Mouse (Mus musculus) olfactory bulb, adult 2 months (tissue): ENCODE data around the gene Ube2h. TPM values are rescaled to one million over a fixed set of nuclear protein-coding genes. Genes with fewer than 3 reads are reported as not detected.

ENCODE experiments used
- H3K27ac ChIP-seq: fragments of 200-500 bp; 2 replicates; pipeline ENCODE4 v1.5.1; 2012; ENCODE audit warnings: low read depth, low read length; ENCODE audit not compliant: insufficient read depth
- H3K4me1 ChIP-seq: fragments of 200-500 bp; 2 replicates; pipeline ENCODE4 v1.6.1; 2012; ENCODE audit warnings: low read length; ENCODE audit not compliant: control insufficient read depth, insufficient read depth
- H3K4me3 ChIP-seq: fragments of 200-500 bp; 2 replicates; pipeline ENCODE4 v1.5.1; 2012; ENCODE audit warnings: mild to moderate bottlenecking, low read depth, low read length, moderate library complexity; ENCODE audit not compliant: insufficient read depth
- CTCF ChIP-seq: fragments of 200-500 bp; IDR thresholded peaks from 2 replicates; pipeline ENCODE4 v1.5.1; 2012; ENCODE audit warnings: low read depth, mild to moderate bottlenecking, low read length, moderate library complexity; ENCODE audit not compliant: insufficient read depth
- POLR2A ChIP-seq: fragments of 200-500 bp; IDR thresholded peaks from 2 replicates; pipeline ENCODE4 v1.6.1; 2012; ENCODE audit warnings: mild to moderate bottlenecking, low read depth, low read length, moderate library complexity; ENCODE audit not compliant: insufficient read depth
- WGBS: fragments of 180-500 bp; shearing (Covaris S2); methylation state at CpG from one replicate; pipeline ENCODE4 v1.1.7; 2018; 5-methylcytosine and 5-hydroxymethylcytosine counted together
- polyA plus RNA-seq: library from polyadenylated mRNA; stranded (reverse); fragments of >200 nt; gene quantifications from 2 replicates; pipeline ENCODE4 v1.2.4, GENCODE M21; 2012; ENCODE audit warnings: low replicate concordance; ENCODE audit not compliant: missing spikeins, insufficient read depth, insufficient read length

The Ube2h gene
- polyA plus RNA-seq, 1 experiment = not detected

DNA sequence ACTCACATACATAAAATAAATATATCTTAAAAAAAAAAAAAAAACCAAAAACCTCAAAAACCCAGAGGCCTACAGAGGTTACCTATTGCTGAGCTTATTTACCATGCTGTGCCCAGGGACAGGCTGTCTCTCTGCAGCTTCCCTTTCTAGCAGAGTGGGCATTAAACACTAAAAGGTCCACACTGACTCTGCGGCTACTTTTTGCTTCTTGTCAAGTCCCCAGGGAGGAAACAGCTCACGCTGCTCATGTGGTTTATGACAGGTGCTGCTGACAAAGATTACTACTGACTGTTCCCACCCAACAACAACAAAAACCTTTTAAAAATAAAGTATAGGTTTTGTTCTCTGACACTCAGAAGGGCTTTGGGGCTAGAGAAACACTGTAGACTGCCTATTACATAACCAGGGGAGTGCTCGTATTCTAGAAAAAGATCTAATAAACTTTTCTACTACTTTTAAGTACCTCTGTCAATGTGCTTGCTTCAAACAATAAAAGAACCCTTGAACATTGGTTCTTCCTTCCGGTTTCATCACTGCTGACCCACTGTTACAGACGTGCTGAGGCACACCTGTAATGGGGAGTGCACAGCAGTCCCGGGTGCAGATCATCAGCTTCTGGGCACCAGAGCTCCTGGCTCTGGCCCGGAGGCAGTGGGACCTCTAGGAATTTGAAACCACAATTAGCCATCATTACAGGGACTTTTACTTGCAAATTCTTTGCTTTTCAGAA is 77.2 kb downstream of the Ube2h start:
- H3K4me1 ChIP-seq = peaks cover 11% of the 10 kb centered on the region
- H3K27ac ChIP-seq = no peak overlapping the region
- 70% methylated on average over 7 of the region's 7 CpGs for WGBS
- TF ChIP-seq POLR2A = no peak
- H3K4me3 ChIP-seq = no peak overlapping the region

GRCm38 (mm10) chr6:30224693-30225092 is 79.6 kb downstream of the Ube2h start:
- Histone ChIP-seq H3K4me1 (peaks cover 8% of the 10 kb centered on the region), H3K4me3 (no peak overlapping the region), H3K27ac (no peak overlapping the region)
- no peak for TF ChIP-seq POLR2A
- no peak for TF ChIP-seq CTCF
- WGBS = 94% methylated on average over 1 of the region's 1 CpGs

DNA sequence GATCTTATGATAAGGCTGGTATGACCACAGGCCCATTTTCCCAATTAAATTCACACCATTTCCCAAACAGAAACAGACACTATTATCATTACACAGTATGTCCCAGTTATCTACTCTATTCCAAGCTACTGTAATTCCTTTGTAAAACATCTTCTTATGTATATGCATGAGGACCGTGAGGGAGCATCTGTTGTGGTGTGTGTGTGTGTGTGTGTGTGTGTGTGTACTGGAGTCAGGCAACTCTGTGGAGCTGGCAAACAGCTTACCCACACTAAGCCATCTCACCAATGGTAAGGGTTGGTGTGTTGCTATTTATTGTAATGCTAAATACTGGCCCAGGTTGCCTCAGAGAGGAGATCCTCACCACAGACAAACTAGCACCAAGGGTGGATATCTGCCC is 82.0 kb downstream of the Ube2h start:
- WGBS = 36% methylated on average over 1 of the region's 1 CpGs
- TF ChIP-seq POLR2A (no peak), CTCF (no peak)
- Histone ChIP-seq H3K4me3 (no peak overlapping the region), H3K4me1 (peaks cover under 1% of the 10 kb centered on the region; the same call in 1 of the 2 replicates), H3K27ac (no peak overlapping the region)

DNA sequence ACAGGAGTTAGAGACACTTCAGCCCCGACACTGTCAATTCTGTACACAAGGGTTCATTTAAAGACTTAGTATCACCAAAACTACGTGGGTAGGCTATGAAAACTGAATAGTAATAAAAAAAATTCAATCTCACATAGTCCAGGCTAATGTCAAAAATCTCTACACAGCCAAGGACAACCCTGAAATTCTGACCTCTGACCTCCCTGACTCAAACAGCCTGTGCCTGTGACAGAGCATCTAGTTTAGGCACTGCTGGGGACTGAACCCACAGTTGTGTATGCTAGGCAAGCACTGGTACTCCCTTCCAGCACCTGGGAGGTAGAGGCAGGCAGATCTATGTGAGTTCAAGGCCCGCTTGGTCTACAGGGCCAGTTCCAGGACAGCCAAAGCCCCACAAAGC is 86.8 kb downstream of the Ube2h start:
- no peak for TF ChIP-seq POLR2A
- TF ChIP-seq CTCF = no peak
- H3K27ac ChIP-seq = no peak overlapping the region
- H3K4me1 ChIP-seq = no peaks in the 10 kb centered on the region
- WGBS = 96% methylated on average over 3 of the region's 3 CpGs
- no peak overlapping the region for H3K4me3 ChIP-seq

- no peak for TF ChIP-seq POLR2A
- TF ChIP-seq CTCF = no peak
Measured at GRCm38 (mm10) chr6:30212468-30212867, 91.9 kb downstream of the Ube2h start.

GRCm38 (mm10) chr6:30211641-30212455 is 92.5 kb downstream of the Ube2h start:
- peaks cover 2% of the 10 kb centered on the region; the same call in 1 of the 2 replicates for H3K4me1 ChIP-seq
- no peak for TF ChIP-seq POLR2A
- TF ChIP-seq CTCF = no peak
- H3K27ac ChIP-seq = no peak overlapping the region
- 52% methylated on average over 16 of the region's 16 CpGs for WGBS
- no peak overlapping the region for H3K4me3 ChIP-seq

More at GRCm38 (mm10) chr6:30212468-30212867, 91.9 kb downstream of the Ube2h start:
- H3K4me3 ChIP-seq = no peak overlapping the region
- no peak overlapping the region for H3K27ac ChIP-seq
- peaks cover 2% of the 10 kb centered on the region; the same call in 1 of the 2 replicates for H3K4me1 ChIP-seq
- 94% methylated on average over 8 of the region's 8 CpGs for WGBS

GRCm38 (mm10) chr6:30210788-30211187 is 93.6 kb downstream of the Ube2h start:
- Histone ChIP-seq H3K4me1 (peaks cover 2% of the 10 kb centered on the region; the same call in 1 of the 2 replicates), H3K4me3 (no peak overlapping the region), H3K27ac (no peak overlapping the region)
- 45% methylated on average over 5 of the region's 5 CpGs for WGBS
- 0 out of 2 replicates have a peak, but pooled peaks have one; percentile 33 for TF ChIP-seq CTCF
- TF ChIP-seq POLR2A = no peak

DNA sequence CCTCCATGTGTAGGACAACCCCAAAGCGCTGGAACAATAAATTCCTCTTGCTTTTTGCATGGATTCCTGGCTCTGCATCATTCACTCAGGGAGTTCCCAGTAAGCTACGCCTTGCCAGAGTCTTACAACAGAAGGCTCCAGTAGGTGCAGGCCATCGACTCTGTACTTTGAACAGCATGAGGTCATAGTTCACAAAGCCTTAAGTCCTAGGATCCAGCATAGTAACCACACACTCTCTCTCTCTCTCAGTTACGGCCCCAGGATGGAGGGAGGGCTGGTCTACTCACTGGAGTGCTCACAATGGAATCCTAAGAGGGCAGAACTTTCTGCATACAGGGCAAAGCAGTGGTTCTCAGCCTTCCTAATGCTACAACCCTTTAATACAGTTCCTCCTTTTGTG is 95.5 kb downstream of the Ube2h start:
- TF ChIP-seq CTCF (no peak), POLR2A (no peak)
- no peak overlapping the region for H3K4me3 ChIP-seq

More for the DNA sequence above, 95.5 kb downstream of the Ube2h start:
- no peak overlapping the region for H3K27ac ChIP-seq
- peaks cover 10% of the 10 kb centered on the region; the same call in 1 of the 2 replicates for H3K4me1 ChIP-seq
- WGBS = 45% methylated on average over 4 of the region's 4 CpGs
